Mouse (Mus musculus) bone marrow, adult 2 months (tissue): ENCODE data around the gene Cox8a.

ENCODE experiments used
- CTCF ChIP-seq: fragments of 200-500 bp; IDR thresholded peaks from 2 replicates; pipeline ENCODE4 v1.5.1; 2011; ENCODE audit warnings: low read length, control low read depth; ENCODE audit not compliant: control insufficient read depth, insufficient read depth
- POLR2A ChIP-seq: fragments of 200-500 bp; IDR thresholded peaks from 2 replicates; pipeline ENCODE4 v1.6.1; 2011; ENCODE audit warnings: low read depth, mild to moderate bottlenecking, control low read depth, low read length, borderline replicate concordance; ENCODE audit not compliant: control insufficient read depth

- TF ChIP-seq CTCF (no peak), POLR2A (no peak)
These were observed 30.3 kb downstream of the Cox8a start for GRCm38 (mm10) chr19:7187157-7187556.
